Mouse (Mus musculus): Measurements from ENCODE around the gene Comtd1.
A peak's percentile ranks its signal among the peaks of the same experiment; 100 is the strongest.

Comtd1 gene

DNA sequence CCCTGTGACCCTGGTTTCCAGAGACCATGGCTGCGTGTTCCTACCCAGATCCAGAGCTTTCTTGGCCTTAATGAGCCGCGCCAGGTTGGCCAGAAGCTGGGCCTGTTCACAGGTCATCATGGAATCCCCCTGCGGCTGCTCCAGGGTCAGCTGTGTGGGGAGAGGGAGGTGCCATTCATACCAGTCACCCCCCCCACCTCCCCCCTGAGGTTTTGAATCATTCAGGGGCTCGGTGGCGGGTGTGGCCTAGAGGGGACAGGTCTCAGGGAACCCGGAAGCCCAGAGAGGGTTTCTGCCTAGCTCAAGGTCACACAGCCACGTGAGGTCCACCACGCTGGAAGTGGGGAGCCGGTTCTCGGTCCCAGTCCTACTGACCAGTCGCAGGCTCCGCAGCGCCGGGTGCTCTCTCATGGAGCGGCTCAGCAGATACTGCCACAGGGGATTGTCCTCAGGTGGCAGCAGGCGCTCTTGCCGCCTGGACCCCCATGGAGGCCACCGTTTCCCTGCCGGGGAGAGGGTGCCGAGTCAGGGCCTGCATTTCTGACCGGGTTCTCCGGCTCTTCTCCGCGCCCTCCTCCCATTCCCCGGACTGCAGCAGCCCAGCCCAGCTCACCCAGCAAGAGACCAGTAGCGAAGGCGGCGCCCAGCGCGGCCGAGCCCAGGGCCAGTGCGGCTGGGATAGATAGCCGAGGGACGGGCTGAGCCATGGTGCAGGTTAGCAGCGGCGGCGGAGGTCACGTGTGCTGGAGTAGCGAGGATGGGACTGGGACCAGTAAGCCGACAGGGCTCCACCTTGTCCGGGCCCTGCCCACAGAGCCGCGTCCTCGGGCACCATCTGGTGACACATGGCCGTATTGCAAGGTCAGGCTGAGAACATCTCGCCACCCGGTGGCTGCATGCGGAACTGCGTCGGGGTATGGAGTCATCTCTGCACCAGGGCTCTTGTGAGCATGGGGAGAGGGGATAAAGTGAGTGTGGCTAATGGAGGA, at the start of gene Comtd1:
Gene Comtd1 (minus strand): TSS at position 812 of the 989 bp plus-strand sequence.
- peak; percentile 98 for DNase-seq (ENCODE audit: low spot score in 2 of 2)

- no peak for DNase-seq (ENCODE audit: low spot score in 2 of 2)
These were observed 43.5 kb upstream of the Comtd1 start for GRCm38 (mm10) chr14:21892341-21892659.

DNA sequence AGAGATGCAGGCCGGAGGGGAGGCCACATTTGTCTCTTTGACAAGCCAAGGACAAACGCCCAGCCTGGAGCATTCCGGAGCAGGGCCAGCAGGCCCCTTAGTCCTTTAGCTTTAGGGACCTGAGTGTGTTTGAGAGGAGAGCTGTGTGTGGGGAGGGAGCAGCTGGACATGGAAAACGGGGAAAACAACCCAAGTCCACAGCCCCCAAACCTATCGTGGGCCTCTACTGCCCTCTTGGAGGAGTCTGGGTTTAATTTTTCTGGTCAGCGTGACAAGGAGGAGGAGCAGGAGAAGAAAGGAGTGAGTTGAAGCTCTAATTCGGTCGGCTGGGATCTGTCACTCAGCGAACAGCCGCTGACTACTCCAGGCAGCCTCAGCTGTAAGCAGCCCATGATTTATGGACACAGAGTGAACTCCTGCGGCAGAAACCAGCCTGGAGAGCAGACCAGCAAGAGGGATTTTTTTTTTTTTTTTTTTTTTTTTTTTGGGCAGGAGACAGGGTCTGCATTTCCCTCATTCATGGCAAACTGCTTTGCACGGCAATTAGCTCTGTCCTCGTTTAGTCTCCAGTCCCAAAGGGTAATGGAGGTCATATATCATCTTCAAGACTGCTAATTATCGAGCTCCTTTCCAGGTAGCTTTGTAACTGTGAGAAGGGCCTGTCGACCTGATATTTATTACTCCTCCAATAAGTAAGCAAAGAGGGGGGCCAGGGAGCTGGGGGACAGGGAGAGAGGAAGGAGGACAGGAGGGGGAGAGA, 43.0 kb upstream of the Comtd1 start:
- DNase-seq (ENCODE audit: low spot score in 2 of 2) = no peak

DNA sequence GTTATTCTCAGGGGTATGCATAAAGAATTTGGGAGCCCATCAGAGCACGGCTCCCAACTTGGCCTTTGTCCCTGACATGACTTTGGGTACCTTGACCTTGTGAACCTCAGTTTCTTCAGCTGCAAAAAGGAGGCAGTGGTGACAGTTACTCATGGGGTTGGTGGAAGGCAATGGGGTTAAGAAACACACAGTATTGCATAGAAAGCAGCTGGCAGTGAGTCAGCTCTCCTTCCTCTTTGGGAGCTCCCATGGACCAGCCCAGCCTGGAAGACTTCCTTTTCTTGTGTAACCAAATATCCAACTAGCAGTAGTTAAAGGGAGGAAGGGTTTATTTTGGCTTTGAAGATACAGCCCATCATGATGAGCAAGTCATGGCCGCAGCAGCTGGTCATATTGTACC, 41.7 kb upstream of the Comtd1 start:
- no peak for DNase-seq (ENCODE audit: low spot score in 2 of 2)

DNA sequence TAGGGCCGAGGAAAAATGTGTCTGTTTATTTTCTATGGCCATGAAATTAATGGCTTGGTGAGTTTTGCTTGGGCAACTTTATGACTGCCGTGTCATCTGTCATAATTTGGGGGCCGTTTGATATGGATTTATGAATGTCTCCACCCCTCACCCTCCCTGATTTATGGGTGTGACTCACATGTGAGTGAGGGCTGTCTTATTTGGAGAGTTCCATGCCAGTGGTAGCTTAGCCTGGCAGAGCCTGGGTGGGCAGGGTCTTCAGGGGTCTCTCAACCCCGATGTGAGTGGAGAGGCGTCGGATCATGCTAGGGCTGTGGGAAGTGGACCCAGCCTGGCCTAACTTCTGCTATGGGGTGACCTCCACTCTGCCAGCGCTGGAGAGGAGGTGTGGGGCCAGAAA, 18.0 kb upstream of the Comtd1 start:
- DNase-seq (ENCODE audit: low spot score in 2 of 2) = no peak

GRCm38 (mm10) chr14:21866291-21866690, 17.5 kb upstream of the Comtd1 start:
- no peak for DNase-seq (ENCODE audit: low spot score in 2 of 2)

DNA sequence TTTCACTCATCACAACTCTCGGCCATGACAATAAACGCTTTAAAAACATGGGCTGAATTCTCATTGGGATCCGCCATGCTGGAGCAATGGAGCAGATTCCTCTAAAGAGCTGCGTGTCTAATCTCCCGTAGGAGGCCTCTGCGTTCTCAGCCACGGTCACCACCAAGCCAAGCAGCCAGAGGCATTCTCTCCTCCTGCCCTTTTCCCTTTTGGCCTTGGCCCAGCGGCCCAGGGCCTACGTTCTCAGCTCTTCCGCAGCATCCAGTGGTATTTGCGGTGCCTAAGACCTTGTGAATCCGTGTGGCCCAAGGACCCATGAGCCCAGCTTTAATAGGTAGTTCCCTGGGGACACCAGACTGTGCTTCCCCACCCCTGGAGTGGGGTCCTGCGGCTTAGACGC, 8.1 kb upstream of the Comtd1 start:
- no peak for DNase-seq (ENCODE audit: low spot score in 2 of 2)

DNA sequence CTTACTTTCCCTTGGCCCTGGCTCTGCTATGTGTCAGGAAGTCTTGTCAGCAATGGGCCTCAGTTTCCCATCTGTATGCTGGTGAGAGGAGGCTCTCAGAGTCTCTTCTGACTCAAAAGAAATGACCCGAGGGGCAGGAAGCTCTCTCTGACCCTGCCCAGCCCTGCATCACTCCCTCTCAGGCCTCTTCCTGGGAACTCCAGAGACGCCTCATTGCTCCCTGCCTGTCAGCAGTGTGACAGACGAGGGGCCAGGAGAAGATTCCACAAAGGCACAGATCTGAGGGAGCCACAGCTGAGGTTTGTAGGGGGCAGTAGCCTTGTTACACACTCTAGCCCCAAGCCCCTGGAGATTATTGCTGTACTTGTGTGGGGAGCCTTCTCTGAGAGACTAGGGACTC, 7.2 kb upstream of the Comtd1 start:
- DNase-seq (ENCODE audit: low spot score in 2 of 2) = no peak

GRCm38 (mm10) chr14:21854271-21854670, 5.5 kb upstream of the Comtd1 start:
- no peak for DNase-seq (ENCODE audit: low spot score in 2 of 2)

GRCm38 (mm10) chr14:21853456-21854109, 4.8 kb upstream of the Comtd1 start:
- peak; percentile 67 for DNase-seq (ENCODE audit: low spot score in 2 of 2)

DNA sequence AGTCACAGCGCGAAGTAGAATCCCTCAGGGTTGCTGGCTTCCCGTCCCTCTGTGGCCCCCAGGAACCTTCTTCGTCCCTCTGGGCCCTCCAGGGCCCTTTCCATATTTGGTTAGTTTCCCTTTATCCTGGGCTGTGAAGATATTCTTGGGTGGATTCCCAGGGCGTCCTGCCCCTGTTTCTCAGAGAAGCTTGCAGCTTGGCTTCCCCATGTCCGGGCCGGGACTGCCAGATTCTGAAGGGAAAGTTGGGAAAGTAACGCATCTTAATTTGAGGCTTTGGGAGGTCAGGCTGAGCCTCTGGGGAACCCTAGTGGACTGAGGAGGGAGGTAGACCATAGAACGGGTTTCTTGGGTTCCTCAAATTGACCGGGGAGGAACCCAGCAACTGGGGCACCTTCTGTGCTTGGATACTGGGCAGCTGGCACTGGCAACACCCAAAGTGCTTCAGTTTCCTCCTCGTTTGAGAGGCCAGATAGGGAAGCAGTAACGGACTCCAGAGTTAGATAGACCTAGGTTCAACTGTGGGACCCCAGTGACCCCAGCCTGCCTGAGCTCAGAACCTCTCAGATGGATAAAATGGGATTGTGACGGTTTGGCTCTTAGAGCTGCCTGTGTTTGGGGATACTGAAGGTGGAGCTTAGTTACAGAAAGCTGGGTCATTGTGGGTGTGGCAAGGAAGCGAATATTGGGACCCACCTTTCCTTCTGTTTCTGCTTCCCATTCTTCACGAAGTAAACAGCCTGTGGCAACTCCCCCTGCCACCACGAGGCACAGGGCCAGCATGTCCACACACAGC, 3.4 kb upstream of the Comtd1 start:
- DNase-seq (ENCODE audit: low spot score in 2 of 2) = no peak

- no peak for DNase-seq (ENCODE audit: low spot score in 2 of 2)
These were observed 1.8 kb upstream of the Comtd1 start for GRCm38 (mm10) chr14:21850419-21851127.

GRCm38 (mm10) chr14:21849524-21850418, 994 bp upstream of the Comtd1 start:
- no peak for DNase-seq (ENCODE audit: low spot score in 2 of 2)

- no peak for DNase-seq (ENCODE audit: low spot score in 2 of 2)
These were observed 1.2 kb downstream of the Comtd1 start for GRCm38 (mm10) chr14:21847381-21848165.

- no peak for DNase-seq (ENCODE audit: low spot score in 2 of 2)
These were observed 1.9 kb downstream of the Comtd1 start for GRCm38 (mm10) chr14:21846827-21847380.

DNA sequence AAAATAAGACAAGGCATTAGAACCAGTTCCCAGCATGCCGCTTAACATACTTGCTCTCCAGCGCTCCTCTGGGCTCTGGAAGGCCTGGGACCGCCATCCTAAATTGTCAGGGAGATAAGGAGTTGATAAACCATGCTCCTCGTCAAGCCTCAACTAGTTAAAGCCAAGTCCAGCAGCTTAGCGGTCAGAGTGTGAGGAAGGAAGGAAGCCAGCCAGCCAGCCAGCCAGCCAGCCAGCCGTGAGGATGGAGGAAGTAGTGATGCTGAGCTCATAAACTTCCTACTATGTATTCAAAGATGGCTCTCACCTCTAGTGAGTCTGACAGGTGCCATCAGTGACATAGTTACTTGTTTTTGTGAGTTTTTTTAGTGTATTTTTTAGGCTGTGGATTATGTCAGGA, 5.5 kb downstream of the Comtd1 start:
- DNase-seq (ENCODE audit: low spot score in 2 of 2) = no peak

DNA sequence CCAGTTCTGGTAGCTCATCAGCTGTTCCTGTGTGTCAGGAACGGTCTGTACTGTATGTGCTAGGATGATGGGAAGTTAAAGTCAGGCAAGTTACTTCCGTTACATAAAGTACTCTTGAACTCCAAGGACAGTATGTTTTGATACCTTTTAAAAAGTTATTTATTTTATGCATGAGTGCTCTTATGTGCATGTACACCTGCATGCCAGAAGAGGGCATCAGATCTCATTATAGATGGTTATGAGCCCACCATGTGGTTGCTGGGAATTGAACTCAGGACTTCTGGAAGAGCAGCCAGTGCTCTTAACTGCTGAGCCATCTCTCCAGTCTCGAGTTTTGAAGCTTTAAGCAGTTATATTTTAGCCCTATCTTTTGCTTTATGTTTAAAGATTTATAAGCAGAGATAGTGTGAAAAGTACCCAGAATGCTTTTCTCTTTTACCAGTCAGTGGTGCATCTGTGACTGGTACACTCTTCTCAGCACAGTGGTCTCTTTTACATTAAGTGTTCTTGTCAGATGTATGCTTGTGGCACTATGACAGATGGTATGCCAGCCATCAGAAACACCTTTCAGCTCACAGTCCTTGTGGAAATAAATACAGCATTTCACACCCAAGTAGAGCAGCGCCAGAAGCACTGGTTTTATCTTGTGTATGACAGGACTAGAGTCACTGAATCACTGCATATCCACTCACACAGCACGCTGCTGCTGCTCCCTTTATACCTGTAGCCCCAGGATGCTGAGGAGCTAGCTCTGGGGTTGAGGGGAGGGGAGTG, 6.8 kb downstream of the Comtd1 start:
- DNase-seq (ENCODE audit: low spot score in 2 of 2) = no peak
